Mouse (Mus musculus): ENCODE results near the gene Pdzk1. TPM values are rescaled to one million over a fixed set of nuclear protein-coding genes. Genes with fewer than 3 reads are reported as not detected.
A peak's percentile ranks its signal among the peaks of the same experiment; 100 is the strongest.

Pdzk1 gene
- polyA plus RNA-seq, 1 experiment, result 0.03 TPM

DNA sequence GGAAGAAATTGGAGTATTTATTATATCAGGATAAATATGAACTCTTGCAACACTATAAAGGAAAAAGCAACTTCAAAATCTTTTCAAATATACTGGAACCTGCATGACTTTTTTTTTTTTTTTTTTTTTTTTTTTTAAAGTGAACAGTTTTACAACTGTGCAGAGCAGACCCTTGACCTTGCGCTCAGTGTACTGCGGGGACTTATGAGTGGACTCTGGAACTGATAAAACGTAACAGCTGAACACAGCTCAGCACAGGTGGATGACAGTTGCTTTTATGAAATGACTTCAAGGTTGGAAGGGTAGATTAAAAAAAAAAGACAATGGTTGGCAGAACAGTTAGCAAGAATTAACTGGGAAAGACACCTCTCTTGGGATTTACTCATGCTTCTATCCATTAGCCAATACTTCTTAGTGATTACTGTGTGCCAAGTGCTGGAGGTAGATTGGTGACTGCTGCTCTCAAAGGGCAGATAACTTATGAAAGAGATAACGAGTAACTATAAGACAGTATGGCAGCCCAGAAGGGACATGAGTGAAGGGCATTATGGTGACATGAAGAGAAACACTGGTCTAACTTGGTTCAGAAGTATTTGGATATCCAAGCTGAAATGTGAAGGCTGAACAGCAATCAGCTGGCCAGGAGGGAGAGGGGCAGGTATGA lies 73.4 kb downstream of the Pdzk1 start:
- Histone ChIP-seq H3K27ac (ENCODE audit: insufficient read depth, low read length) (no peak overlapping the region), H3K27me3 (ENCODE audit: control insufficient read depth, insufficient read depth, low read length) (no peaks in the 10 kb centered on the region), H3K4me1 (ENCODE audit: control insufficient read depth, insufficient read depth, low read length) (no peaks in the 10 kb centered on the region), H3K4me3 (replicated peaks; ENCODE audit: insufficient read depth, low read depth, low read length) (no peak overlapping the region)
- TF ChIP-seq CTCF (IDR thresholded peaks at IDR 0.05; ENCODE audit: borderline replicate concordance, insufficient read depth, low read depth, low read length) (no peak), POLR2A (IDR thresholded peaks at IDR 0.05; ENCODE audit: borderline replicate concordance, insufficient read depth, low read length) (no peak)
- no peak for DNase-seq
- 89% methylated on average over 4 of the region's 4 CpGs for WGBS

DNA sequence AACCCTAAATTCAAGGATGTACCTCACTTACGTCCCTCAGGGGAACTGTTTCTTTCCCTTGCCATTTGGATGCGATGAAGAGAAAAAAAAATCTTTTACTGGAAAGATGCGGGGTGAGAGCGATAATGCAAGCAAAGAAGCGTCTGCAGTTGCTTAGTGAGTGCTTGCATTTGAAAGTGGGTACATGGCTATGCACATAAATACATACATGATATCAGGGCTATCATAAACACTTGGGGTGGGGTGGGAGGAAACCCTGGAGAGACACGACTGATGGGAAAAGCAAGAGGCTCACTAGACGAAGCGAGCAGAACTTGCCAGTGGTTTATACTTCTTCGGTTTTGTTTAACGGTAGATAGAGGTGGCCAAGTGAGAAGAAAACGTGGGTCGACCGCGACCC lies 75.3 kb downstream of the Pdzk1 start, which contains the start of gene Gja5:
Gene Gja5 (plus strand): TSS at position 301 of the 400 bp plus-strand sequence.
- 7% methylated on average over 14 of the region's 14 CpGs for WGBS
- Histone ChIP-seq H3K4me1 (ENCODE audit: control insufficient read depth, insufficient read depth, low read length) (no peaks in the 10 kb centered on the region), H3K27ac (ENCODE audit: insufficient read depth, low read length) (peak within 1 kb of the TSS; percentile 54), H3K4me3 (replicated peaks; ENCODE audit: insufficient read depth, low read depth, low read length) (peak within 1 kb of the TSS; percentile 77), H3K27me3 (ENCODE audit: control insufficient read depth, insufficient read depth, low read length) (no peaks in the 10 kb centered on the region)
- no peak for DNase-seq
- TF ChIP-seq POLR2A (IDR thresholded peaks at IDR 0.05; ENCODE audit: borderline replicate concordance, insufficient read depth, low read length) (no peak), CTCF (IDR thresholded peaks at IDR 0.05; ENCODE audit: borderline replicate concordance, insufficient read depth, low read depth, low read length) (no peak)

DNA sequence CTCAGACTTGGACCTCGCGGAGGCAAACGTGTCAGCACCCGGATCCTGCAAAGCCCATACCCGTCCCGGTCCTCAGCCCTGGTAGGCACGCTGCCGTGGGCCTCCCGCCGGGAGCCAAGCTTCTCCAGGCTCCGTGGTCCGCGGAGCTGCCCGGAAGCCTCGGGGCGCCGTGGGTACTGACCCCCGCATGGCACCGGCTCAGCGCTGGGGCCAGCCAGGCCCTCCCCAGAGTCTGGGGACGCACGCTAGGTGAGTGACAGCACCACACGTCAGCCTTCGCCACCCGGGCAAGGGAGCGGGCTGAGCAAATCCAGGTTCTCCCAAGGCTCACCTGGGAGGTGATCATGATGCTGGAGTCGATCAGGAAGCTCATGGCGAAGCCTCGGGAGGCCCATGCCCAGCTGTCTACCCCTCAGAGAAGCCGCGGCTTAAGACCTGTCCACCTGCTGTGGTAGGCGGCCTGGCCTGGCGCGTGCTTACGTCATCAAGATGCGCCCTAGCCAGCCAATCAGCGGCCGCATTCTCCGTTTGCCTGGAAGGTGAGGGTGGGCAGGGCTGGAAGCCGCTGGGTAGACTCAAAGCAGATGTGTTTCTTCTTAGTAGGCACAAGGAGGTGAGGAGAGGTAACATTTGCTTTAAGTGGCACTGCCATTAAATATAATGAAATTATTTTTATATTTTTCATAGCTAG lies 75.9 kb downstream of the Pdzk1 start, which contains the start of gene Gpr89:
Gene Gpr89 (minus strand): TSS at position 496 of the 691 bp plus-strand sequence.
- Histone ChIP-seq H3K27me3 (ENCODE audit: control insufficient read depth, insufficient read depth, low read length) (no peaks in the 10 kb centered on the region), H3K4me3 (replicated peaks; ENCODE audit: insufficient read depth, low read depth, low read length) (peak within 1 kb of the TSS; percentile 77), H3K4me1 (ENCODE audit: control insufficient read depth, insufficient read depth, low read length) (no peaks in the 10 kb centered on the region), H3K27ac (ENCODE audit: insufficient read depth, low read length) (peak within 1 kb of the TSS; percentile 54)
- peak; percentile 95 to 97 for DNase-seq
- TF ChIP-seq POLR2A (IDR thresholded peaks at IDR 0.05; ENCODE audit: borderline replicate concordance, insufficient read depth, low read length) (peak; percentile 94), CTCF (IDR thresholded peaks at IDR 0.05; ENCODE audit: borderline replicate concordance, insufficient read depth, low read depth, low read length) (no peak)
- under 1% methylated on average over 40 of the region's 40 CpGs for WGBS

DNA sequence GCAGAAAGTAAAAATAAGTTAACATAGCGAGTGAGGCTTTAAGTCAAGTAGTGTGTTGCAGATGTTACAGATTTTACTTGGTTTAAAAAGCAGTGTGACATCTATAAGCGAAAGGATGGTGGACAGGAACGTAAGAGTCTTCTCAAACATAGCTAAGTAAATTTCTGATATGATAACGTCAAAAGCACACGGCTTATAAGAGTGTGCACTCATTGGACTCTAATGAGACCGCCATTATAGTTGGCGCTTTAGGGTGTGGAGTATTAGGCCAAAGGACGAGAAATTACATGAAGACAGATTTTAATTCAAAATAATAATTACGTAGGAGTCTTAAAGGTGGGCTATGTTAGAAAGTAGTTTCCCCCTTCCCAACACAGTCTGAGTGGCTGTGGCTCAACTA lies 76.5 kb downstream of the Pdzk1 start:
- 24% methylated on average over 9 of the region's 9 CpGs for WGBS
- no peak overlapping the region for H3K27ac ChIP-seq (ENCODE audit: insufficient read depth, low read length)
- TF ChIP-seq CTCF (IDR thresholded peaks at IDR 0.05; ENCODE audit: borderline replicate concordance, insufficient read depth, low read depth, low read length) (no peak), POLR2A (IDR thresholded peaks at IDR 0.05; ENCODE audit: borderline replicate concordance, insufficient read depth, low read length) (no peak)
- no peaks in the 10 kb centered on the region for H3K4me1 ChIP-seq (ENCODE audit: control insufficient read depth, insufficient read depth, low read length)
- peak overlapping the region; percentile 77 for H3K4me3 ChIP-seq (replicated peaks; ENCODE audit: insufficient read depth, low read depth, low read length)
- H3K27me3 ChIP-seq (ENCODE audit: control insufficient read depth, insufficient read depth, low read length), result no peaks in the 10 kb centered on the region
- no peak for DNase-seq

Other genes with a start within 250 kb of the Pdzk1 start
- 53.1 and 55.5 TPM in 2 replicates for gene Polr3gl, start 235.1 kb upstream of the Pdzk1 start, polyA plus RNA-seq (2012; rRNA removed)
- 53.2 and 58.1 TPM in 2 replicates for gene Ankrd34a, start 232.6 kb upstream of the Pdzk1 start, polyA plus RNA-seq (2012; rRNA removed)
- 23.9 and 24.7 TPM in 2 replicates for gene Lix1l, start 228.1 kb upstream of the Pdzk1 start, polyA plus RNA-seq (2012; rRNA removed)
- gene Rbm8a, start 199.4 kb upstream of the Pdzk1 start, polyA plus RNA-seq (2012; rRNA removed), result 44.6 and 45.4 TPM in 2 replicates
- gene Pex11b, start 193.9 kb upstream of the Pdzk1 start, polyA plus RNA-seq (2012; rRNA removed), result 61.8 and 62.3 TPM in 2 replicates
- 0.16 and 0.21 TPM in 2 replicates for gene Gm42957, start 193.8 kb upstream of the Pdzk1 start, polyA plus RNA-seq (2012; rRNA removed)
- 4.7 and 5.1 TPM in 2 replicates for gene Itga10, start 183.7 kb upstream of the Pdzk1 start, polyA plus RNA-seq (2012; rRNA removed)
- 9.4 and 11.6 TPM in 2 replicates for gene Ankrd35, start 159.2 kb upstream of the Pdzk1 start, polyA plus RNA-seq (2012; rRNA removed)
- gene Pias3, start 132.9 kb upstream of the Pdzk1 start, polyA plus RNA-seq (2012; rRNA removed), result 38.6 and 41.9 TPM in 2 replicates
- 11.8 and 14.3 TPM in 2 replicates for gene Nudt17, start 120.7 kb upstream of the Pdzk1 start, polyA plus RNA-seq (2012; rRNA removed)
- gene Polr3c, start 101.7 kb upstream of the Pdzk1 start, polyA plus RNA-seq (2012; rRNA removed), result 42.9 and 47.1 TPM in 2 replicates
- 57.0 and 58.8 TPM in 2 replicates for gene Rnf115, start 101.6 kb upstream of the Pdzk1 start, polyA plus RNA-seq (2012; rRNA removed)
- not detected in 2 replicates for gene Cd160, start 67 bp downstream of the Pdzk1 start, polyA plus RNA-seq (2012; rRNA removed)
- 0.64 and 0.65 TPM in 2 replicates for gene Gja5, start 75.4 kb downstream of the Pdzk1 start, polyA plus RNA-seq (2012; rRNA removed)
- 19.0 TPM in 2 replicates for gene Gpr89, start 76.1 kb downstream of the Pdzk1 start, polyA plus RNA-seq (2012; rRNA removed)
- not detected in 2 replicates for gene Gja8, start 96.7 kb downstream of the Pdzk1 start, polyA plus RNA-seq (2012; rRNA removed)

Data from cerebellum, adult 2 months (tissue).